ENCODE assay signal across 8 mouse cellular contexts in genomic region chr9:84110616-84111015, GRCm38 (mm10).
DNase-seq lines count a peak whose midpoint lies in the region; ATAC-seq lines count a peak whose summit lies in the region.

No protein-coding gene starts in this region.

- no peaks in the 10 kb centered on the region for H3K27me3 ChIP-seq in heart, embryonic 16.5 days (ENCODE audit: control insufficient read depth, insufficient read depth, low read length)
- H3K27me3 ChIP-seq in heart, embryonic 12.5 days (replicated peaks), result no peaks in the 10 kb centered on the region
- no peaks in the 10 kb centered on the region for H3K27me3 ChIP-seq in forebrain, embryonic 12.5 days
- H3K27me3 ChIP-seq in midbrain, embryonic 10.5 days (ENCODE audit: low read depth, poor library complexity, severe bottlenecking), result no peaks in the 10 kb centered on the region

- peak; percentile 27 for DNase-seq in embryo, embryonic 10.5 days (ENCODE audit: low spot score)
- peak; percentile 16 for DNase-seq in midbrain, embryonic 10.5 days (ENCODE audit: low spot score)
- no peak for DNase-seq in natural killer cell, adult 2 months (ENCODE audit: low spot score in 2 of 2)
- DNase-seq in spleen, adult 12 weeks (ENCODE audit: low spot score), result no peak
- no peak for DNase-seq in thymus, postnatal 4 days

- 0 out of 2 replicates have a peak, but pooled peaks have one; percentile 18 for ATAC-seq in heart, embryonic 16.5 days (replicated peaks; ENCODE audit: extremely low read depth, insufficient read depth, low FRiP score)
- no peak for ATAC-seq in heart, embryonic 12.5 days (ENCODE audit: insufficient number of reproducible peaks, low FRiP score)
- peak; percentile 39; the same call in 1 of the 2 replicates for ATAC-seq in forebrain, embryonic 12.5 days (ENCODE audit: low FRiP score)

- H3K27ac ChIP-seq in heart, embryonic 16.5 days (ENCODE audit: low read length), result peak overlapping the region; percentile 12; the same call in 1 of the 2 replicates
- H3K27ac ChIP-seq in heart, embryonic 12.5 days (ENCODE audit: poor library complexity, severe bottlenecking), result no peak overlapping the region
- peak overlapping the region; percentile 6; the same call in 1 of the 2 replicates for H3K27ac ChIP-seq in forebrain, embryonic 12.5 days
- peak overlapping the region; percentile 68 for H3K27ac ChIP-seq in midbrain, embryonic 10.5 days (replicated peaks)

- H3K4me2 ChIP-seq in heart, embryonic 16.5 days (ENCODE audit: low read depth, low read length), result peak overlapping the region; percentile 50
- no peak overlapping the region for H3K4me2 ChIP-seq in heart, embryonic 12.5 days
- peak overlapping the region; percentile 33 for H3K4me2 ChIP-seq in forebrain, embryonic 12.5 days

- no peak overlapping the region for H3K9ac ChIP-seq in heart, embryonic 16.5 days (ENCODE audit: low read length)
- no peak overlapping the region for H3K9ac ChIP-seq in heart, embryonic 12.5 days
- no peak overlapping the region for H3K9ac ChIP-seq in forebrain, embryonic 12.5 days

- H3K36me3 ChIP-seq in heart, embryonic 16.5 days (ENCODE audit: control insufficient read depth, insufficient read depth), result no peaks in the 10 kb centered on the region
- H3K36me3 ChIP-seq in heart, embryonic 12.5 days, result no peaks in the 10 kb centered on the region
- H3K36me3 ChIP-seq in forebrain, embryonic 12.5 days (replicated peaks), result no peaks in the 10 kb centered on the region
- H3K36me3 ChIP-seq in midbrain, embryonic 10.5 days, result no peaks in the 10 kb centered on the region

- peaks cover 12% of the 10 kb centered on the region for H3K4me1 ChIP-seq in heart, embryonic 16.5 days (ENCODE audit: control insufficient read depth, insufficient read depth, low read length)
- H3K4me1 ChIP-seq in heart, embryonic 12.5 days (replicated peaks), result peaks cover 20% of the 10 kb centered on the region
- H3K4me1 ChIP-seq in forebrain, embryonic 12.5 days, result peaks cover 21% of the 10 kb centered on the region
- peaks cover 42% of the 10 kb centered on the region for H3K4me1 ChIP-seq in midbrain, embryonic 10.5 days

- no peaks in the 10 kb centered on the region for H3K9me3 ChIP-seq in heart, embryonic 16.5 days (replicated peaks; ENCODE audit: control insufficient read depth, low read length)
- no peaks in the 10 kb centered on the region for H3K9me3 ChIP-seq in heart, embryonic 12.5 days (replicated peaks)
- no peaks in the 10 kb centered on the region for H3K9me3 ChIP-seq in forebrain, embryonic 12.5 days
- no peaks in the 10 kb centered on the region for H3K9me3 ChIP-seq in midbrain, embryonic 10.5 days (replicated peaks)

- WGBS in heart, embryonic 16.5 days, result 42% methylated on average over 11 of the region's 11 CpGs
- WGBS in heart, embryonic 12.5 days, result 67% methylated on average over 11 of the region's 11 CpGs
- 31% methylated on average over 11 of the region's 11 CpGs for WGBS in forebrain, embryonic 12.5 days
- 65% methylated on average over 11 of the region's 11 CpGs for WGBS in midbrain, embryonic 10.5 days

- peak overlapping the region; percentile 22; the same call in 1 of the 2 replicates for H3K4me3 ChIP-seq in heart, embryonic 16.5 days (ENCODE audit: low read length)
- H3K4me3 ChIP-seq in heart, embryonic 12.5 days, result no peak overlapping the region
- no peak overlapping the region for H3K4me3 ChIP-seq in forebrain, embryonic 12.5 days (replicated peaks)
- no peak overlapping the region for H3K4me3 ChIP-seq in midbrain, embryonic 10.5 days

Comparison
In these comparisons a context has a peak if more than half of its experiments do, and no peak if none do; other contexts are left out.
1. DNase-seq: peak in embryo, embryonic 10.5 days (single experiment) and midbrain, embryonic 10.5 days (single experiment); none in natural killer cell, adult 2 months (0 of 2), spleen, adult 12 weeks (single experiment) and thymus, postnatal 4 days (single experiment).